Mouse (Mus musculus) megakaryocyte-erythroid progenitor cell, adult 5-6 weeks (primary cell): ENCODE data around the gene Nhej1. TPM values are rescaled to one million over a fixed set of nuclear protein-coding genes. Genes with fewer than 3 reads are reported as not detected.

Experiments used
- ATAC-seq: replicated peaks from 2 replicates; pipeline ENCODE4 v1.8.0; 2016; ENCODE audit warnings: mild to moderate bottlenecking, inconsistent platforms; ENCODE audit not compliant: severe bottlenecking, poor library complexity, low FRiP score, low TSS enrichment
- total RNA-seq, 2 experiments: library from RNA; stranded (forward) in 1 of 2; stranded (reverse) in 1 of 2; fragments of 200-1000, 215-1000 nt in 1 of 2; fragments of >200 nt in 1 of 2; fragmentation: Nextera tagmentation in 1 of 2; gene quantifications; 2 replicates each; pipeline ENCODE4 v1.2.3; 2014 to 2017

Nhej1 gene
- total RNA-seq, 2 experiments from 2014 or later, result 2.0 to 9.2 TPM

DNA sequence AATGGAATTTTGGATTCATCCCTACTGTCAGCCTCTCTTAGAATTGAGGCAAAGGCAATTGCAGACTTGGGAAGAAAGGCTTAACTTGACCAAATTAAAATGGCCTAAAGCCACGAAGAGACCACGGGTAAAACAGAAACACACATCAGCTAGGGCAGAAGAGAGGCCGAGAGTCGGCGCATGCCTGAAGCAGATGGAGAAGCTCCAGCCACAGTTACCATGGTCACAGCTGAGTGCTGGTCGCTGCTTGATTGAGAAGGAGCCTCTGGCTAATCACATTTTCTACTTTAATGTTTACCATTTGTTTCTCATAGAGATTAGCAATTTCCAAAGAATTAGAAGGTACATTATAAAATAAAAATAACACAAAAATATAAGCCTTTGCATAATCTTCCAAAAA lies 123.8 kb downstream of the Nhej1 start:
- no peak for ATAC-seq

DNA sequence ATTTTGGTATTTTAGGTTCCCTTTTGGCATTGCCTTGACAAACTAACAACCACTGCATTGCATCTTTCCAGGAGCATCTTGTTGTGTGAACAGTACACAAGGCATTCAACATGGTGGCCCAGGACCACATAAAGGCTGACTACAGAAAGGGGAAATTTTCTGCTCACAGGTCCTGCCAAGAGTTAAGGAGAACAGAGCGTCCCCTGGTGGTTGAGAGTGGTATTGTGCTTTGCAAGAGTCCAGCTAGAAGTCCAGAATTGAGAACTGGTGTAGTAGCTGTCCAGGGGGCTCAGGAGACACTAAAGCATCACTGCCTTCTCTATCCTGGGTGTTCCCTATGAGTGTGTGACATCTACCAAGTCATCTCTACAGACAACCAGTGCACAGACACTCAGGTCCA lies 124.5 kb downstream of the Nhej1 start:
- peak; percentile 47; the same call in 1 of the 2 replicates for ATAC-seq

DNA sequence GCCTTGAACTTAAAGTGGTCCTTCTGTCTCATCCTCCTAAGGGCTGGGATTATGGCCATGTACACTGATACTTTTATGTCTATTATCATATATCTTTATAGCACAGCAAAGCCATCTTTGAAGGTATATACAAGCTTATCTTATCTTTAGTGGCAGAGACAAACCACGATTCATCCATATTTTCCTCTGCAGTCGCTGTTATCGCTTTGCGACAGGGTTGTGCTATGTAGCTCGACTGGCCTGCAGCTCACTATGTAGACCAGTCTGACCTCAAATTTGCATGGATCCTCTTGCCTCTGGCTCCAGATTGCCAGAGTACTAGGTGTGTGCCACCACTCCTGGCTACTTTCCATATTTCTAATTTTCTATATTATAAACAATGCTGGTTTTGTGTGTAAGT lies 125.8 kb downstream of the Nhej1 start:
- peak; percentile 68; the same call in 1 of the 2 replicates for ATAC-seq

DNA sequence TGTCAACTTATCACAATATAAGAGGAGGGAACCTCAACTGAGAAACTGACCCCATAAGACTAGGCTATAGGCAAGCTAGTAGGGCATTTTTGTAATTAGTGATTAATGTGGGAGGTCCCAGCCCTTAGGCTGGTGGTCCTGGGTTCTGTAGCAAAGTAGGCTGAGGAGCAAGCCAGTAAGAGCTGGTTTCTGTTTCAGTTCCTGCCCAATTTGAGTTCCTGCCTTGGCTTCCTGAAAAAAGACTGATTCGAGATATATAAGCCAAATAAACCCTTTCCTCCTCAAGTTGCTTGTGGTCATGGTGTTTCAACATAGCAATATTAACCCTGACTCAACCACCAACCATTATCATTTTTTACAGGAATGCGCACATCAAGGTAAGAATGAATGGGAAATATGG lies 127.8 kb downstream of the Nhej1 start:
- ATAC-seq, result no peak

DNA sequence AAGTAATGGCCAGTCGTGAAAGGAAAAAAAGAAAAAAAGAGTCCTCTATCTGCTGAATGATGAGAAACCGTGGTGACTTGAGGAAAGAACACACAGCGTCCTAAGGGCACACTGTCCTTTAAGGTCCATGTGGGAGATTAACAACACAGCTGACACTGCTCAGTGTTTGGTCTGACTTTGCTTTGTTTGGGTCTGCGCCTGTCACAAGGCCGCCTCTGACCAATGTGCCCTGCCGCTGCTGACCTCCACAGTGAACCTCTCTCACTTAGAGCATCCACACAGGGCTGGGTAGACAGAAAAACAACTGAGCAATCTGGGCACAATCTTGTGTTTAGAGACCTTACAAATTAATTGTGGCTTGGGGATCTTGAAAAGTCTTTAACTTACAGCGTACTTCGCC lies 148.0 kb downstream of the Nhej1 start:
- ATAC-seq, result no peak

- ATAC-seq, result no peak
Observed at GRCm38 (mm10) chr1:74975936-74976335, 149.1 kb downstream of the Nhej1 start.

DNA sequence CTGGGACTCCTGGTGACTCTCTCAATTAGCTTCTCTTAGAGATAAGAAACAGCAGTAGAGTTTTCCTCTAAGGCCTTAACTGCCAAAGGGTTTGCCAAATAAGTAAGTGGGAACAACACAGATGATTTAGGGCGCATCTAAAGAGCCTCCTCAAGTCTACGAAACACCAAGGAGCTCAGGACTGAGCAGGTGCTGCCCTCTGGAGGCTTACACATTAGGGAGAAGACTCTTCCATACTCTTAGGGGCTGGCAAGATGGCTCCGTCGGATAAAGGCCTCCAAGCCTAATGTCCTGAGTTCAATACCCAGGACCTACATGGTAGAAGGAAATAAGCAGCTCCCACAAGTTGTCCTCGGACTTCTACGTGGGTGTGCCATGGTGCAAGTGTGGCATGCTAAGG lies 151.4 kb downstream of the Nhej1 start:
- ATAC-seq, result no peak

DNA sequence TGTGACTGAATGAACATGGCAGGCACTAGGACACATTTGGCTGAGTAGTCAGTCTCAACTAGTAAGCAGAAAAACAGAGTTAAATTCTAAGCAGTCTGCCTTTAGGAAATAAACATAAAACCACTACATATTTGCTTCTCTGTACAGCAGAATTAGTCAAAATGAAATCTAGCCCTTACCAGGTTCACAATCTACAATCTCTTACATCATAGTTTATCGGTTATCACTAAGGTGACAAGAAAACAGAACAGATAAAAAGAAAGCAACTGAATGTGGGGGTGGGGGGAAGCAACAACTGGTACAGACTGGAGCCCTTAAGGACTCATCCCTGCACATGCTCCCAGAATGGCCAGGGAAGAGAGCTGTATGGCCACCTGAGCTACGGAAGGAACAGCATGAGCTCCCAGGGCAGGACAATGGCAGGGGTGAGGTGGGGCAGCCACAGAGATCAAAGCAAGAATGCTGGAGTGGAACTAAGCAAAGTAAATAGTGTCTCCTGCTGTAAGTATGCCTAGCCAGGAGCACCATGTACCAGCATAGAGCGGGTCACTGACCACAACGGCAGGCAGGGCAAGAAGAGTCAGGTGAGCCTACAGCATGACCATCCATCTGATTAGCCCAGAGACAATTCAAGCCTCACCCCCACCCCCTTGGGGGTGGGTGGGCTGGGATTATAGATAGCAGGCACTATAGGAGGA lies 153.5 kb downstream of the Nhej1 start:
- no peak for ATAC-seq

DNA sequence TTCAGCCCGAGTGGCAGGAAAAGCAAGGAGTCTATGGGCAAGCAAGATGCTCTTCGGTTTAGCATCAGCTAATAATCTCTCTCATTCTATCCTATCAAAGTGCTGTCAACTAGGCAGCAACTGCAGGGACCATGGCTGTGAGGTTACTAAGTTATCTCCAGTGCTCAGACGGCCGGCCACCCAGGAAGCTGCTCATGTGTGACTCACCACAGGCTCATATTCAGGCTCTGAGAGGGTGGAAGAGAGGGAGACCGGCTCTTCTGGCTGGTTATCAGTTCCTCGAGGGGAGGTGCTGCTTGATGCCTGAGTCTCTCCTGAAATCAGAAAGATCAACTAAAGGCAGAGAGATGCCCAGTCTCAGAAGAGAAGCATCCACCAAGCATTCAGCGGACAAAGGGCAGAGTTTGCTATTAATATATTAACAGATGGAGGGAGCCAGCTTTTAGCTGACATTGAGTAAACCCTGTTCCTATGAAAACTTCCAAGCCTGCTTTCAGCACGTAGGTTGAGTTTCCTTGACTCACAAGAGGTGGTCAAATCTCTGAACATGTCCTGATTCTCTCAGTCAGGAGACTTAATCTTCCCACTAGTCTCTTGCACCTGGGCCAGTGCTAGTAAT lies 156.9 kb downstream of the Nhej1 start:
- no peak for ATAC-seq

- peak; percentile 77 for ATAC-seq
Observed at GRCm38 (mm10) chr1:74964494-74965215, 160.3 kb downstream of the Nhej1 start.

DNA sequence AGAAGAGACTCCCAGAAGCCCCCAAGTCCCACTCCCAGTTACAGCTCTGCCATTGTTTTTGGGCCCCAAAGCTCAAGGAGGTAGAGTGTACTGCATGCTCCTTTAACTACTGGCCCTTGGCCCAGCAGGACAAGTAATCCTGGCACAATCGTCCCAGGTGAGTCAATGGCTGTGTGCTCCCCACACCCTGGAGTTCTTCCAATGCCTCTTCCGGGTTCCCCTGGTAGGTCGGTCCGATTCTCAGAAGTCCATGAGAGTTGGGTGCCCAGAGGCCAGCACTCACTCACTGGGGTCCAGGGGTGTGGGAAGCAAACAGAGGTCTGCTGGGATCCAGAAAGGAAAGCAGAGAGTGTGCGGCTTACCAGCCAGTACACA lies 162.2 kb downstream of the Nhej1 start:
- ATAC-seq, result no peak

GRCm38 (mm10) chr1:74962126-74962852 lies 162.7 kb downstream of the Nhej1 start:
- ATAC-seq, result no peak

DNA sequence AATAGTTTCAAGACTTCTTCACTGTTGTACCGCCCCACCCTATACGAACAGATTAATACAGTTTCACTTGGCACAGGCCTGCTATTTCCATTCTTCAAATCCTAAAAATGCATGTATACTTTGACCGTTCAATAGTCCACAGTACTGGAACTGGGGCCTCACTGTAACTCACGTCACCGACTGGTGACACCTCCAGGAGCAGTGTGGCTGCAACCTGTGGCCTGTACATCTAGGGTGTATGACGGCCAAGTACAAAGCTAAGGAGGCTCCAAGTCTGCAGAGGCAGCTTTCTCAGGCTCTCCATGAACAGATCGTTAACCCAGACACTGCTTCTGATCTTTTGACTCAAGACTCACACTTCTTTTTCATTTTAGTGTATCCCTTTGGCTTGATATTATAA lies 163.3 kb downstream of the Nhej1 start:
- ATAC-seq, result no peak

- no peak for ATAC-seq
Observed at GRCm38 (mm10) chr1:74960059-74960458, 164.9 kb downstream of the Nhej1 start.

DNA sequence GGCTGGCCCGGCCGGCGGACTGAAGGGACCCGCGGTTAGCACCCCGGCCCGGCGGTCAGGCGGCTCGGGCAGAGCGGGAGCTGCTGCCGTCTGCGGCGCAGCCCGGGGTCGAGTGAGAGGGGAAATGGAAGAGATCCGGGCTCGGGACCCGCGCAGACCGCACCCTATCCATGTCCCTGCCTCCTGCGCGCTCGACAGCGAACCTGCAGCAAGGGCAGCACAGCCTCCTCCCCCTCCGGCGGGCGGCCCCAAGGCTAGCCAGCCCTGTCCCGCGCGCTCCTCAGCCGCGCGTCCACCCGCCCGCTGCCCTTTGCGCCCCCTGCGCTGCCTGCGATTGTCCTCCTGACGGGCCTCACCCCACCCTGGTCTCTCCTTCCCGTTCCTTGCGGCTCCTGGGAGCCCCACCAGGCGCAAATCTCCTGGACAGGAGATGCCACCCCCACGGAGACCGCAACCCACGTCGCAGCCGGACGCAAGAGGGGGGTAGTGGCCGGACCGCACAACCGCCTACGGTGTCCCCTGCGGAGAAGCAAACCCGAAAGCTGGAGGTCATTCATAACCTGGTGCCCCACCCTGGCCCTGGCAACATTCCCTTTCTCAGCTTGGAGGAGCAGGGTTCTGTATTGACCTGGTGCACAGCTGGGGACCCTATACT lies 173.3 kb downstream of the Nhej1 start, which contains the start of gene Ihh:
Gene Ihh, minus strand, starts transcription at position 117 of the 655 bp plus-strand sequence.
- no peak for ATAC-seq

DNA sequence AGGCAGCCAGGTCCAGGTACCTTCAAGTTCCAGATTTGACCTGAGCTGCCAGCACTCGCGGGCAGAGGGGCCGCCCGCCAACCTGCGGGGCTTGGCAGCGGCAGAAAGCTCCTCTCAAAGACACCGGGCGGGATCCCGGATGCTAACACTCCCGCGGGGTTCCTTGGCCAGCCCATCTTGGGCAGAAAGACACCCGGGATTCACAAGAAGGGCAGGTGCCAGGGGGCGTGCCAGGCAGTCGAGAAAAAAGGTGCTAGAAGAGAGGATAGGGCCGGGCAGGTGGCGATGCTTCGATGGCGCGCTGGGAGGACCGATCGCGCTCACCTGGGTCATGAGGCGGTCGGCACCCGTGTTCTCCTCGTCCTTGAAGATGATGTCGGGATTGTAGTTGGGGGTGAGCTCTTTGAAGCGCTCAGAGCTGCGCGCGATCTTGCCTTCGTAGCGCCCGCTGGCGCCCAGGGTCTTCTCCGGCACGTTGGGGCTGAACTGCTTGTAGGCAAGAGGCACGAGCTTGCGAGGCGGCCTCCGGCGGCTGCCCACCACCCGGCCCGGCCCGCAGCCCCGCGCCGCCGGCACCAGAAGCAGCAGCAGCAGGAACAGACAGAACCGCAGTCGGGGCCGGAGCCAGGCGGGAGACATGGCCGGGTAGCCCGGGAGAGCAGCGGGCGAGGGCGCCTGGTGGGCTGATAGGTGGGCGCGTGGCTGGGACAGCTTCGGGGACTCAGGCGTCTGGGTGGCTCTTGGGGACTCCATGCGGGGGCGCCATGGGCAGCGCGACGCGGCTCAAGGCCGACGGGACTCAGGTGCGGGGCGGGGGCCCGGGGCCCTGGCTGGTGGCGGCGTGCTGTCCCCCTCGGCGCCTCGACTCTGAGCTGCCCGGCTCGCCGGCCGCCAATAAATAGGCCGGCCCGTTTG lies 174.2 kb downstream of the Nhej1 start:
- ATAC-seq, result no peak

DNA sequence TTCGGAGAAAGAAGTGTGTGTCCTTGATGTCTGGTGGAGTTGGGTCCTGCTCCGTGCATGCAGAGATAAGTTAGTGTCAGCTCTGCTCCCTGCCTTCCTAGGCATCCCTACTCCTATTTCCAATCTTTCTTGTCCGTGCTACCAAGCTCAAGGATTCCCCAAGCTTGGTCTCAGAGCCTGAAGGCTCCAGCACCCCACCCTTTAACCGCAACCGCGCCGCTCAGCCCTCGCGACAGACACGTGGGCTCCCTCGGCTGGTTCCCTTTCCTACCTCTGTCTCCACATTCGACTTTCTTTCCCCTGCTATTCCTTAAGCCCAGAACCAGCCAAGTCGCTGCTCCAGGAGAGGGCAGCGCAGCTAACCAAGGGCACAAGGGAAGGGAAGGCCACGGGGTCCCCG lies 174.9 kb downstream of the Nhej1 start:
- ATAC-seq, result no peak

DNA sequence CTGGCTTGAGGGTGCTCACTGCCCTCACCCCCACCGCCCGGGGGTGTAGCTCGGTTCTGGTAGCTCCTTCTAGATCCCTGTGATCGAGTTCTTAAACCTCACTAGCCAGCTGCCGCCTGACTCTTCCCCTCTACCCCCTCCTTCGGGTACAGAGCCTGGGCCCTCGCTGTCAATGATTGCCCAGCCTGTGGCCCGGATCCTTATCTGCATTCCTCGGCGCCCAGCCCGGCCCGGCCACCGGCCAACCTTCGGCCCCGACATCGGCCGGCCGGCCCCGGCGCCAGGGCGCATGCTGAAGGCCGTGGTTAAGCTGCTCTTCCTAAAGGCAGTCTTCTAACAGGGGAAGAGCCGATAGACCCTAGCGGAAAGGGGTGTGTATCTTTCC lies 175.3 kb downstream of the Nhej1 start:
- no peak for ATAC-seq
